Mouse (Mus musculus) macrophage (primary cell): ENCODE data around the gene Klhl11. TPM values are rescaled to one million over a fixed set of nuclear protein-coding genes. Genes with fewer than 3 reads are reported as not detected.

Experiments used
- H3K27ac ChIP-seq: fragments of 350-480 bp; formaldehyde crosslinking; 2 replicates; pipeline ENCODE4 v1.9.0; 2021
- H3K36me3 ChIP-seq: fragments of 350-480 bp; formaldehyde crosslinking; 2 replicates; pipeline ENCODE4 v1.9.0; 2021; ENCODE audit errors: inconsistent target
- H3K4me3 ChIP-seq: fragments of 350-480 bp; formaldehyde crosslinking; 2 replicates; pipeline ENCODE4 v1.9.0; 2021; ENCODE audit errors: inconsistent target
- H3K79me2 ChIP-seq: fragments of 350-480 bp; formaldehyde crosslinking; 2 replicates; pipeline ENCODE4 v1.9.0; 2021; ENCODE audit errors: inconsistent target
- WGBS: methylation state at CpG from one replicate; pipeline ENCODE4 v1.1.7; 2026; ENCODE audit warnings: inconsistent platforms; ENCODE audit not compliant: missing documents; 5-methylcytosine and 5-hydroxymethylcytosine counted together
- polyA plus RNA-seq: library from polyadenylated mRNA; stranded (reverse); fragments of 250-400 nt; gene quantifications from 3 replicates; pipeline ENCODE4 v1.2.4, GENCODE M21; 2018; ENCODE audit warnings: inconsistent platforms

Gene Klhl11
- polyA plus RNA-seq, 1 experiment from 2014 or later = 2.1 TPM

- Histone ChIP-seq H3K79me2 (no peaks in the 10 kb centered on the region), H3K27ac (no peak overlapping the region), H3K36me3 (peaks cover 94% of the 10 kb centered on the region), H3K4me3 (no peak overlapping the region)
- WGBS = 96% methylated on average over 12 of the region's 12 CpGs
These were observed 21.2 kb upstream of the Klhl11 start for GRCm38 (mm10) chr11:100493771-100494170.

- Histone ChIP-seq H3K27ac (no peak overlapping the region), H3K79me2 (no peaks in the 10 kb centered on the region), H3K36me3 (peaks cover 84% of the 10 kb centered on the region), H3K4me3 (no peak overlapping the region)
- WGBS = 99% methylated on average over 6 of the region's 6 CpGs
These were observed 18.4 kb upstream of the Klhl11 start for GRCm38 (mm10) chr11:100490951-100491350.

- Histone ChIP-seq H3K27ac (no peak overlapping the region), H3K4me3 (no peak overlapping the region), H3K79me2 (no peaks in the 10 kb centered on the region), H3K36me3 (peaks cover 87% of the 10 kb centered on the region)
- WGBS = 88% methylated on average over 8 of the region's 8 CpGs
These were observed 13.4 kb upstream of the Klhl11 start for GRCm38 (mm10) chr11:100485801-100486538.

GRCm38 (mm10) chr11:100484461-100484860, 11.9 kb upstream of the Klhl11 start:
- Histone ChIP-seq H3K36me3 (peaks cover 79% of the 10 kb centered on the region), H3K79me2 (no peaks in the 10 kb centered on the region), H3K4me3 (no peak overlapping the region), H3K27ac (no peak overlapping the region)
- 83% methylated on average over 3 of the region's 3 CpGs for WGBS

GRCm38 (mm10) chr11:100479152-100479551, 6.6 kb upstream of the Klhl11 start:
- no peaks in the 10 kb centered on the region for H3K79me2 ChIP-seq
- H3K27ac ChIP-seq = no peak overlapping the region
- peaks cover 48% of the 10 kb centered on the region for H3K36me3 ChIP-seq
- no peak overlapping the region for H3K4me3 ChIP-seq
- WGBS = 98% methylated on average over 7 of the region's 7 CpGs

- Histone ChIP-seq H3K79me2 (peaks cover 10% of the 10 kb centered on the region), H3K4me3 (no peak overlapping the region), H3K27ac (no peak overlapping the region), H3K36me3 (peaks cover 20% of the 10 kb centered on the region)
- 100% methylated on average over 5 of the region's 5 CpGs for WGBS
These were observed 3.7 kb upstream of the Klhl11 start for GRCm38 (mm10) chr11:100476281-100476680.

- Histone ChIP-seq H3K4me3 (peak overlapping the region; percentile 6; the same call in 1 of the 2 replicates), H3K27ac (no peak overlapping the region), H3K79me2 (peaks cover 44% of the 10 kb centered on the region), H3K36me3 (no peaks in the 10 kb centered on the region; the same call in 1 of the 2 replicates)
- WGBS = 46% methylated on average over 5 of the region's 5 CpGs
These were observed 374 bp upstream of the Klhl11 start for GRCm38 (mm10) chr11:100472935-100473295.

GRCm38 (mm10) chr11:100471352-100472196, 967 bp downstream of the Klhl11 start:
- peak overlapping the region; percentile 44 for H3K4me3 ChIP-seq
- peaks cover 58% of the 10 kb centered on the region for H3K79me2 ChIP-seq
- WGBS = 14% methylated on average over 30 of the region's 30 CpGs
- no peak overlapping the region for H3K27ac ChIP-seq
- H3K36me3 ChIP-seq = no peaks in the 10 kb centered on the region

- Histone ChIP-seq H3K79me2 (peaks cover 98% of the 10 kb centered on the region), H3K4me3 (no peak overlapping the region), H3K36me3 (peaks cover 15% of the 10 kb centered on the region; the same call in 1 of the 2 replicates), H3K27ac (no peak overlapping the region)
- 82% methylated on average over 1 of the region's 1 CpGs for WGBS
These were observed 6.7 kb downstream of the Klhl11 start for GRCm38 (mm10) chr11:100465833-100466232.

- Histone ChIP-seq H3K27ac (no peak overlapping the region), H3K4me3 (no peak overlapping the region), H3K36me3 (peaks cover 20% of the 10 kb centered on the region; the same call in 1 of the 2 replicates), H3K79me2 (peaks cover 97% of the 10 kb centered on the region)
- 92% methylated on average over 1 of the region's 1 CpGs for WGBS
These were observed 7.2 kb downstream of the Klhl11 start for GRCm38 (mm10) chr11:100465229-100465792.

- 89% methylated on average over 10 of the region's 10 CpGs for WGBS
- Histone ChIP-seq H3K27ac (no peak overlapping the region), H3K79me2 (peaks cover 93% of the 10 kb centered on the region), H3K4me3 (no peak overlapping the region), H3K36me3 (peaks cover 23% of the 10 kb centered on the region; the same call in 1 of the 2 replicates)
These were observed 9.8 kb downstream of the Klhl11 start for GRCm38 (mm10) chr11:100462699-100463098.

GRCm38 (mm10) chr11:100457711-100458110, 14.8 kb downstream of the Klhl11 start:
- 89% methylated on average over 5 of the region's 5 CpGs for WGBS
- Histone ChIP-seq H3K79me2 (peaks cover 44% of the 10 kb centered on the region), H3K27ac (no peak overlapping the region), H3K4me3 (no peak overlapping the region), H3K36me3 (peaks cover 15% of the 10 kb centered on the region; the same call in 1 of the 2 replicates)

GRCm38 (mm10) chr11:100457247-100457646, 15.3 kb downstream of the Klhl11 start:
- Histone ChIP-seq H3K79me2 (peaks cover 39% of the 10 kb centered on the region), H3K36me3 (peaks cover 10% of the 10 kb centered on the region; the same call in 1 of the 2 replicates), H3K4me3 (no peak overlapping the region), H3K27ac (no peak overlapping the region)
- 76% methylated on average over 4 of the region's 4 CpGs for WGBS

- 93% methylated on average over 6 of the region's 6 CpGs for WGBS
- Histone ChIP-seq H3K27ac (no peak overlapping the region), H3K4me3 (no peak overlapping the region), H3K36me3 (no peaks in the 10 kb centered on the region), H3K79me2 (no peaks in the 10 kb centered on the region)
These were observed 29.9 kb downstream of the Klhl11 start for GRCm38 (mm10) chr11:100442625-100443024.
